Mouse (Mus musculus) MEL (cell line): ENCODE results near the gene Pitx2. TPM values are rescaled to one million over a fixed set of nuclear protein-coding genes. Genes with fewer than 3 reads are reported as not detected.

Source experiments
- DNase-seq: peaks from one replicate; pipeline ENCODE4 v3.0.0; 2011; ENCODE audit warnings: low read depth, low spot score
- H3K27ac ChIP-seq: 2 replicates; pipeline ENCODE4 v1.5.1; 2012; ENCODE audit warnings: low read depth, mild to moderate bottlenecking, control low read depth, low read length, moderate library complexity; ENCODE audit not compliant: control insufficient read depth
- H3K27me3 ChIP-seq, 2 experiments: fragments of 150-350 bp in 1 of 2; sonication (generic) in 1 of 2; 2 replicates each; pipeline ENCODE4 v1.6.1; 2012; ENCODE audit warnings: low read length in 2 of 2, mild to moderate bottlenecking in 2 of 2, improper control_type of control experiment in 1 of 2, moderate library complexity in 1 of 2; ENCODE audit not compliant: insufficient read depth in 2 of 2, control insufficient read depth in 1 of 2
- H3K36me3 ChIP-seq, 2 experiments: 2 replicates each; pipeline ENCODE4 v1.6.1; 2012 to 2014; ENCODE audit warnings: low read length in 2 of 2, improper control_type of control experiment in 1 of 2, inconsistent platforms in 1 of 2, mild to moderate bottlenecking in 1 of 2; ENCODE audit not compliant: insufficient read depth in 2 of 2, control insufficient read depth in 1 of 2
- H3K4me1 ChIP-seq, 2 experiments: fragments of 150-350 bp in 1 of 2; sonication (generic) in 1 of 2; 2 replicates each; pipeline ENCODE4 v1.6.1; 2012; ENCODE audit warnings: low read length in 2 of 2, improper control_type of control experiment in 1 of 2, mild to moderate bottlenecking in 1 of 2; ENCODE audit not compliant: insufficient read depth in 2 of 2, control insufficient read depth in 1 of 2
- H3K4me3 ChIP-seq, 2 experiments: fragments of 150-350 bp in 1 of 2; sonication (generic) in 1 of 2; 2 replicates each; pipeline ENCODE4 v1.5.1; 2012; ENCODE audit warnings: low read depth in 2 of 2, low read length in 2 of 2, mild to moderate bottlenecking in 2 of 2, moderate library complexity in 2 of 2, control low read depth in 1 of 2, improper control_type of control experiment in 1 of 2; ENCODE audit not compliant: control insufficient read depth in 1 of 2, insufficient read depth in 1 of 2
- H3K79me2 ChIP-seq: 2 replicates; pipeline ENCODE4 v1.6.1; 2012; ENCODE audit warnings: mild to moderate bottlenecking, low read length, moderate library complexity; ENCODE audit not compliant: control insufficient read depth, poor library complexity, insufficient read depth
- H3K9ac ChIP-seq: 2 replicates; pipeline ENCODE4 v1.6.1; 2012; ENCODE audit warnings: low read depth, mild to moderate bottlenecking, control low read depth, low read length, moderate library complexity; ENCODE audit not compliant: control insufficient read depth, poor library complexity, severe bottlenecking
- H3K9me3 ChIP-seq: fragments of 150-350 bp; sonication (generic); replicated peaks from 2 replicates; pipeline ENCODE4 v1.6.1; 2012; ENCODE audit warnings: mild to moderate bottlenecking, low read length, improper control_type of control experiment, moderate library complexity; ENCODE audit not compliant: insufficient read depth
- CHD1 ChIP-seq: IDR thresholded peaks from 2 replicates; pipeline ENCODE4 v1.6.1; 2012; ENCODE audit warnings: low read depth, mild to moderate bottlenecking, inconsistent platforms, low read length, improper control_type of control experiment
- CHD2 ChIP-seq: IDR thresholded peaks from 2 replicates; pipeline ENCODE4 v1.6.1; 2011; ENCODE audit warnings: low read length, improper control_type of control experiment
- CTCF ChIP-seq, 3 experiments: IDR thresholded peaks in 2 of 3; conservative IDR thresholded peaks in 1 of 3; 2 replicates each; pipeline ENCODE4 v1.5.1; 2011 to 2012; ENCODE audit warnings: low read length in 3 of 3, low read depth in 2 of 3, mild to moderate bottlenecking in 2 of 3, improper control_type of control experiment in 1 of 3, inconsistent platforms in 1 of 3, mixed read lengths in 1 of 3, moderate library complexity in 1 of 3; ENCODE audit not compliant: control insufficient read depth in 1 of 3, insufficient read depth in 1 of 3, poor library complexity in 1 of 3, severe bottlenecking in 1 of 3
- ELF1 ChIP-seq: IDR thresholded peaks from 2 replicates; pipeline ENCODE4 v1.6.1; 2014; ENCODE audit warnings: low read depth, mild to moderate bottlenecking, inconsistent platforms, low read length, improper control_type of control experiment, moderate library complexity
- ETS1 ChIP-seq: IDR thresholded peaks from 2 replicates; pipeline ENCODE4 v1.6.1; 2012; ENCODE audit warnings: low read depth, mild to moderate bottlenecking, inconsistent platforms, low read length, improper control_type of control experiment, moderate library complexity
- GATA1 ChIP-seq: IDR thresholded peaks from 2 replicates; pipeline ENCODE4 v1.6.1; 2011; ENCODE audit warnings: low read depth, low read length, improper control_type of control experiment
- KAT2A ChIP-seq: conservative IDR thresholded peaks from 2 replicates; pipeline ENCODE4 v1.6.1; 2012; ENCODE audit warnings: low read depth, low read length, improper control_type of control experiment, inconsistent platforms
- MAFK ChIP-seq: IDR thresholded peaks from 2 replicates; pipeline ENCODE4 v1.6.1; 2011; ENCODE audit warnings: low read depth, mild to moderate bottlenecking, low read length, improper control_type of control experiment, borderline replicate concordance
- MAX ChIP-seq: IDR thresholded peaks from 2 replicates; pipeline ENCODE4 v1.6.1; 2011; ENCODE audit warnings: low read length, improper control_type of control experiment
- MAZ ChIP-seq: IDR thresholded peaks from 2 replicates; pipeline ENCODE4 v1.6.1; 2012; ENCODE audit warnings: low read depth, mild to moderate bottlenecking, inconsistent platforms, low read length, improper control_type of control experiment
- MEF2A ChIP-seq: IDR thresholded peaks from 2 replicates; pipeline ENCODE4 v1.6.1; 2014; ENCODE audit warnings: low read depth, mild to moderate bottlenecking, inconsistent platforms, low read length, improper control_type of control experiment; ENCODE audit not compliant: poor library complexity, insufficient replicate concordance, severe bottlenecking; ENCODE audit errors: extremely low read depth
- MYB ChIP-seq: IDR thresholded peaks from 2 replicates; pipeline ENCODE4 v1.6.1; 2011; ENCODE audit warnings: mild to moderate bottlenecking, low read depth, low read length, improper control_type of control experiment
- NELFE ChIP-seq: IDR thresholded peaks from 2 replicates; pipeline ENCODE4 v1.6.1; 2011; ENCODE audit warnings: low read depth, low read length, improper control_type of control experiment
- NRF1 ChIP-seq: IDR thresholded peaks from 2 replicates; pipeline ENCODE4 v1.6.1; 2014; ENCODE audit warnings: low read depth, mild to moderate bottlenecking, inconsistent platforms, low read length, improper control_type of control experiment, moderate library complexity; ENCODE audit not compliant: poor library complexity, insufficient read depth, severe bottlenecking
- POLR2A ChIP-seq, 2 experiments: IDR thresholded peaks; 2 replicates each; pipeline ENCODE4 v1.6.1; 2011 to 2012; ENCODE audit warnings: low read length in 2 of 2, mild to moderate bottlenecking in 2 of 2, control low read depth in 1 of 2, improper control_type of control experiment in 1 of 2, low read depth in 1 of 2, moderate library complexity in 1 of 2; ENCODE audit not compliant: control insufficient read depth in 1 of 2, insufficient read depth in 1 of 2, poor library complexity in 1 of 2
- RAD21 ChIP-seq: IDR thresholded peaks from 2 replicates; pipeline ENCODE4 v1.6.1; 2011; ENCODE audit warnings: mild to moderate bottlenecking, low read depth, low read length, improper control_type of control experiment
- SMC3 ChIP-seq: IDR thresholded peaks from 2 replicates; pipeline ENCODE4 v1.6.1; 2011; ENCODE audit warnings: low read depth, low read length, improper control_type of control experiment
- TAL1 ChIP-seq: IDR thresholded peaks from 2 replicates; pipeline ENCODE4 v1.6.1; 2012; ENCODE audit warnings: mild to moderate bottlenecking, inconsistent platforms, low read length, moderate library complexity, mixed read lengths
- TCF12 ChIP-seq: IDR thresholded peaks from 2 replicates; pipeline ENCODE4 v1.6.1; 2014; ENCODE audit warnings: low read depth, mild to moderate bottlenecking, inconsistent platforms, low read length, improper control_type of control experiment, moderate library complexity
- UBTF ChIP-seq: IDR thresholded peaks from 2 replicates; pipeline ENCODE4 v1.6.1; 2012; ENCODE audit warnings: low read depth, mild to moderate bottlenecking, inconsistent platforms, low read length, improper control_type of control experiment, moderate library complexity, borderline replicate concordance; ENCODE audit not compliant: insufficient read depth
- USF2 ChIP-seq, 2 experiments: IDR thresholded peaks; 2 replicates each; pipeline ENCODE4 v1.6.1; 2011 to 2012; ENCODE audit warnings: improper control_type of control experiment in 2 of 2, low read length in 2 of 2, borderline replicate concordance in 1 of 2, inconsistent platforms in 1 of 2, low read depth in 1 of 2, mild to moderate bottlenecking in 1 of 2; ENCODE audit not compliant: insufficient read depth in 1 of 2
- ZC3H11A ChIP-seq: IDR thresholded peaks from 2 replicates; pipeline ENCODE4 v1.6.1; 2012; ENCODE audit warnings: low read depth, mild to moderate bottlenecking, inconsistent platforms, low read length, improper control_type of control experiment
- ZNF384 ChIP-seq: IDR thresholded peaks from 2 replicates; pipeline ENCODE4 v1.6.1; 2012; ENCODE audit warnings: low read depth, mild to moderate bottlenecking, inconsistent platforms, low read length, improper control_type of control experiment
- polyA plus RNA-seq, 2 experiments: library from polyadenylated mRNA; stranded (reverse) in 1 of 2; unstranded in 1 of 2; fragments of >175 nt in 1 of 2; fragments of >200 nt in 1 of 2; gene quantifications; 2 replicates each; pipeline versions ENCODE4 v1.2.1 to v1.2.4; 2012; ENCODE audit warnings: low replicate concordance in 2 of 2, low read depth in 1 of 2; ENCODE audit not compliant: insufficient read length in 2 of 2, insufficient read depth in 1 of 2, missing spikeins in 1 of 2
- total RNA-seq: library from RNA; depleted of rRNA; stranded (reverse); fragments of 300-350 nt; gene quantifications from 2 replicates; pipeline ENCODE4 v1.2.3, GENCODE M21; 2012

The Pitx2 gene
- total and polyA plus RNA-seq, 3 experiments = not detected

DNA sequence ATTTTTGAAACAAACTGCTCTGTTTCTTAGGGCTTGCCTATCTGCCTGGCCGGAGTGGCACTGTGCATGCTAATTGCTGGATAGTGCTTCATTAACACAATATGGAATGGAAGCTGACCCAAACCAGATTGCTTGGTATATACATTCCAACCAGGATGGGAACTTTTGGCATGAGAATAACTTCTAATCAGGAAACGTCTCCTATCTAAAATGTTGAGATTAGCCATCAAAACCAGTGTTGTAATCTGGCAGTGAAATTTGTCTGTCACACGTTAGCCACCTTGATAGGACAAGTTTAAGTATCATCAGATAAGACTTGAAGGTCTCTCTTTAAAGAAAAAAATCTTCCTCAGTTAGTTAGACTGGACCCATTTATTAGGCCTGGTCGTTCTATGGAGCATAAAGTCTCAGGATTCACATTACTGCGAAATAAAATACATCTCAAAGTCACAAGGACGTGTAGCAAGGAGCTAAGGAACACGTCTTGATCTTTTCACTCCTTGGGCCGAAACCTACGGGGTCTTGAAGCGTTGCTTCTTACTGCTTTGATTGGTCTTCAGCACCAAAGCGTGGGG is 2.1 kb downstream of the Pitx2 start:
- H3K79me2 ChIP-seq = no peaks in the 10 kb centered on the region
- TF ChIP-seq USF2 (IDR thresholded peaks at IDR 0.05; ENCODE audit: borderline replicate concordance in 1 of 2, insufficient read depth in 1 of 2, low read depth in 1 of 2, low read length in 2 of 2) (no peak), CHD1 (no peak), NRF1 (no peak), ETS1 (no peak), POLR2A (IDR thresholded peaks at IDR 0.05; ENCODE audit: control insufficient read depth in 1 of 2, insufficient read depth in 1 of 2, low read depth in 1 of 2, low read length in 2 of 2, poor library complexity in 1 of 2) (no peak)
- TF ChIP-seq, all 39 proteins: peak for 0
- Histone ChIP-seq H3K36me3 (no peaks in the 10 kb centered on the region), H3K27me3 (no peaks in the 10 kb centered on the region), H3K9me3 (no peaks in the 10 kb centered on the region), H3K4me3 (no peak overlapping the region), H3K27ac (no peak overlapping the region), H3K4me1 (no peaks in the 10 kb centered on the region), H3K9ac (no peak overlapping the region)
- DNase-seq = no peak

DNA sequence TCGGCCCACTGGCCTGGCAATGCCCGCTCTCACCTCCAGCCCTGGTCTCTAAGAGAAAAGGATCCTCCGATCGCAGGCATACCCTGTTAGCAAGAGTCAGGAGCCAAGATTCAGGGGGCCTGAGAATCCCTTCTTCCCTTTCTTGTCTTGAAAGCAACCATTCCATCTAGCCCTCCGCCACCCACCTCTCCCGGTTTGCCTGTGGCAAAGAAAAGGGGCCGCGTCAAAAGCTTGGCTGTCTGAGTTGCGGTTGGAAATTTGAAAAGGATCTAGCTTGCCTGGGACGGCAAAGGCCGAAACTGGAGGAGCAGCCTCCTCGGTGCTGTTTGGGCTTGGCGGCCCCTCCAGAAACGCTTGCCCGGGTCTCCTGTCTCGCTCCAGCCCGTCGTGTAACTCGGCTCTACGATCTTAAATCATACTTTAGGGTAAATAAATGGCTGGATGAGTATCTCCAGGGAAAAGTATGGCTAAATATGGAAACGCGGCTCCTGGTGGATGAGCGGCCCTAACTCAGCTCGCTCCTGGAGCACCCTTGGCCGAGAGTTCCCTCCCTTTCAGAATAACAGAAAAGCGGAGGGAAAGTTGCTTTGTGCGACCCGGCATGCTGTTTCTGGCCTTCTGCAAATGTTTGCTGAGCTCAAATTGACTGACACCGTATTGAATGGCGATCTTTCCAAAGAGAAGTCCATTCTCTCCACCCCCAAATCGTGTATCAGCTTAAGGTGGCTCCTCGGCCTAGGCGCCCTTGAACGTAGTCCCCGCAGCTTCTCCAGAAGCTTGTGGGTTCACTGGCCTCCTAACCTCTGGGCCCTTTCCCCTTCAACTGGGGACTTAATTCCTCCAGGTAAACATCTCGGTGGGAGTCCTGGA is 3.4 kb downstream of the Pitx2 start:
- TF ChIP-seq ELF1 (no peak), RAD21 (no peak), USF2 (IDR thresholded peaks at IDR 0.05; ENCODE audit: borderline replicate concordance in 1 of 2, insufficient read depth in 1 of 2, low read depth in 1 of 2, low read length in 2 of 2) (no peak), SMC3 (no peak), MYB (no peak), ZC3H11A (no peak), KAT2A (no peak), CHD2 (no peak), MAFK (no peak), MAZ (no peak), GATA1 (no peak), MAX (no peak), NELFE (no peak), CTCF (IDR thresholded peaks at IDR 0.05 in 2 of 3, conservative IDR thresholded peaks at IDR 0.05 in 1 of 3; ENCODE audit: control insufficient read depth in 1 of 3, insufficient read depth in 1 of 3, low read depth in 2 of 3, low read length in 3 of 3, poor library complexity in 1 of 3, severe bottlenecking in 1 of 3) (no peak), TCF12 (no peak), ZNF384 (no peak), UBTF (no peak), MEF2A (no peak), TAL1 (no peak)
- no peak overlapping the region for H3K4me3 ChIP-seq
- DNase-seq = no peak
- no peaks in the 10 kb centered on the region for H3K36me3 ChIP-seq
- no peaks in the 10 kb centered on the region for H3K9me3 ChIP-seq
- H3K9ac ChIP-seq = no peak overlapping the region
- H3K27me3 ChIP-seq = no peaks in the 10 kb centered on the region
- H3K79me2 ChIP-seq = no peaks in the 10 kb centered on the region
- H3K27ac ChIP-seq = no peak overlapping the region
- H3K4me1 ChIP-seq = no peaks in the 10 kb centered on the region
